Mouse (Mus musculus): ENCODE data around the gene Ahdc1. TPM values are rescaled to one million over a fixed set of nuclear protein-coding genes. Genes with fewer than 3 reads are reported as not detected.

Gene Ahdc1
- polyA plus RNA-seq, 1 experiment from 2014 or later: 10.5 TPM

- Histone ChIP-seq H3K36me3 (ENCODE audit: control insufficient read depth, insufficient read depth, low read length) (peaks cover 3% of the 10 kb centered on the region; the same call in 1 of the 2 replicates), H3K27ac (replicated peaks; ENCODE audit: low read depth, low read length) (peak overlapping the region; percentile 47), H3K9me3 (ENCODE audit: control insufficient read depth, low read length) (no peaks in the 10 kb centered on the region), H3K4me2 (ENCODE audit: low read depth, severe bottlenecking) (no peak overlapping the region), H3K27me3 (ENCODE audit: control insufficient read depth, insufficient read depth, low read length) (no peaks in the 10 kb centered on the region), H3K4me3 (ENCODE audit: low read depth, low read length) (no peak overlapping the region), H3K9ac (ENCODE audit: low read length) (peak overlapping the region; percentile 12; the same call in 1 of the 2 replicates), H3K4me1 (ENCODE audit: control insufficient read depth, insufficient read depth, low read length) (peaks cover 92% of the 10 kb centered on the region)
- DNase-seq (ENCODE audit: low spot score) (no peak), ATAC-seq (ENCODE audit: insufficient number of reproducible peaks, low FRiP score, low TSS enrichment, low read depth) (no peak)
- WGBS: 67% methylated on average over 19 of the region's 19 CpGs
Measured at GRCm38 (mm10) chr4:133049071-133049920, 38.2 kb downstream of the Ahdc1 start.

DNA sequence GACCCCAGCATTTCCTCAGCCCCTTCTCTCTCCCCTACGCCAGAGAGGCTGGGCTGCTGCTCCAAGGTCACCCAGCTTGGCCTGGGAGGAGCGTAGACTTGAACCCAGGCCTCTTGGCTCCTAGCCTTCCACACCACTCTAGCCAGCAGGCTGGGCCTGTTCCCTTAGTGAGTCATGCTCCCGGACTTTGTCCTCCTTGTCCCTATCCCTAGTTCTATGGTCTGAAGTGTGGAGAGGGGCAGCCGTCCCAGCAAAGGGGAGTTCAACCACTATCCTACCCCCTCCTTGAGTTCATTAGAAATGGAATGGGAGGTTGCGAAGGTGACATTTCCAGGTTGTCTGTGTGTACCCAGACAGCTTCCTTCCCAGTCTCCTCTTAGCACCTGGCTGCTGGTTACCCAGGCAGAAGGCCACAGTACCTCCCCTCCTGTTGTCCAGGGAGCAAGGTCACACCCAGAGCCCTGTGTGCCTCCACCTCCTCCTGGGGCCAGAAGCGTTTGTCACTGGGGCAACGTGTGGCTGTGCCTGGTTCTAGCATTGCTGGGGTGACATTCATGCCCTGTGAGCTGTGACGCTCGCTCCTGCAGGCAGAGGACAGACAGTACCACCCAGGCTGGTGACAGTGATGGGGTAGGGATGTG is 39.3 kb downstream of the Ahdc1 start:
- WGBS: 66% methylated on average over 9 of the region's 9 CpGs
- ATAC-seq (ENCODE audit: insufficient number of reproducible peaks, low FRiP score, low TSS enrichment, low read depth): no peak
- DNase-seq (ENCODE audit: low spot score): no peak
- Histone ChIP-seq H3K36me3 (ENCODE audit: control insufficient read depth, insufficient read depth, low read length) (peaks cover 3% of the 10 kb centered on the region; the same call in 1 of the 2 replicates), H3K27me3 (ENCODE audit: control insufficient read depth, insufficient read depth, low read length) (no peaks in the 10 kb centered on the region), H3K4me2 (ENCODE audit: low read depth, severe bottlenecking) (no peak overlapping the region), H3K27ac (replicated peaks; ENCODE audit: low read depth, low read length) (no peak overlapping the region), H3K9ac (ENCODE audit: low read length) (no peak overlapping the region), H3K9me3 (ENCODE audit: control insufficient read depth, low read length) (no peaks in the 10 kb centered on the region), H3K4me1 (ENCODE audit: control insufficient read depth, insufficient read depth, low read length) (peaks cover 90% of the 10 kb centered on the region), H3K4me3 (ENCODE audit: low read depth, low read length) (no peak overlapping the region)

GRCm38 (mm10) chr4:133050837-133051549 is 39.9 kb downstream of the Ahdc1 start:
- H3K27ac ChIP-seq (replicated peaks; ENCODE audit: low read depth, low read length): peak overlapping the region; percentile 83; the same call in 1 of the 2 replicates
- H3K9ac ChIP-seq (ENCODE audit: low read length): peak overlapping the region; percentile 17; the same call in 1 of the 2 replicates
- no peak overlapping the region; the same call in 1 of the 2 replicates for H3K4me2 ChIP-seq (ENCODE audit: low read depth, severe bottlenecking)
- H3K27me3 ChIP-seq (ENCODE audit: control insufficient read depth, insufficient read depth, low read length): no peaks in the 10 kb centered on the region
- H3K4me3 ChIP-seq (ENCODE audit: low read depth, low read length): no peak overlapping the region
- peaks cover 3% of the 10 kb centered on the region; the same call in 1 of the 2 replicates for H3K36me3 ChIP-seq (ENCODE audit: control insufficient read depth, insufficient read depth, low read length)
- DNase-seq (ENCODE audit: low spot score) (no peak), ATAC-seq (ENCODE audit: insufficient number of reproducible peaks, low FRiP score, low TSS enrichment, low read depth) (no peak)
- no peaks in the 10 kb centered on the region for H3K9me3 ChIP-seq (ENCODE audit: control insufficient read depth, low read length)
- peaks cover 90% of the 10 kb centered on the region for H3K4me1 ChIP-seq (ENCODE audit: control insufficient read depth, insufficient read depth, low read length)
- WGBS: 90% methylated on average over 6 of the region's 6 CpGs

- Histone ChIP-seq H3K4me3 (ENCODE audit: low read depth, low read length) (no peak overlapping the region; the same call in 1 of the 2 replicates), H3K27me3 (ENCODE audit: control insufficient read depth, insufficient read depth, low read length) (no peaks in the 10 kb centered on the region), H3K27ac (replicated peaks; ENCODE audit: low read depth, low read length) (peak overlapping the region; percentile 83), H3K4me1 (ENCODE audit: control insufficient read depth, insufficient read depth, low read length) (peaks cover 89% of the 10 kb centered on the region), H3K9ac (ENCODE audit: low read length) (peak overlapping the region; percentile 40), H3K9me3 (ENCODE audit: control insufficient read depth, low read length) (no peaks in the 10 kb centered on the region), H3K4me2 (ENCODE audit: low read depth, severe bottlenecking) (peak overlapping the region; percentile 31), H3K36me3 (ENCODE audit: control insufficient read depth, insufficient read depth, low read length) (peaks cover 3% of the 10 kb centered on the region; the same call in 1 of the 2 replicates)
- DNase-seq (ENCODE audit: low spot score) (no peak), ATAC-seq (ENCODE audit: insufficient number of reproducible peaks, low FRiP score, low TSS enrichment, low read depth) (no peak)
- 30% methylated on average over 14 of the region's 14 CpGs for WGBS
Measured at GRCm38 (mm10) chr4:133051550-133051865, 40.4 kb downstream of the Ahdc1 start.

DNA sequence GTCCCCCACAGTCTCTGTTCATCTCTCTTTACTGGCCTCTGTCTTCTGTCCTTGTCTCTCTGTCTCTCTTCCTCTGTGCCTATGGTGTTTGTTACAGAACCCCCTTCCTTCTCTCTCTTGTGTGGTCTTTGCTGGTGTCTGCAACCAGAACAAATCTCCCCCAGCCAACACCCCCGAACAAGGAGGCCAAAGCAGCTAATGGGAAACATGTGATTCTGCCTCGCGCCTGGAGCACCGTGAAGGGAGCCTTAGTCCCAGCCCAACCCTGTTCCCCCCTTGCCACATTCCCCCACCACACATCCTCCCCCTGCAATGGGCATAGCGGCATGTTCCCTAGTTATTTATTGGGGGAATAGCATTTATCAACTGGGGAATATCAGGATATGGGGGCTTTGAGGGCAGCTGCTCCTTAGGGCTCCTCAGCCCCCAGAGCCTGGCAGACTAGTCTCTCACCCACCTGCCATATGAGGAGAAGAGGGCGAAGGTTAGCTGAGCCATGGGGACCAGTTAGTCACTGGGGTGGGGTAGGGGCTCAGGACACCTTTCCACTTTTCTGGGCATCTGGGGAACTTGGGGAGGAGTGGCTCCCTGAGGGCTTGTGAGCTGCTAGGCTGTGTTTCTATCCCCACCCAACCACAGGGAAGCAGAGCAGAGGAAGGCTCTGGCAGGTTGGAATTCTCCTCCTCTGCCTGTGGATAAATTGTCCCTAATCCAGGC is 41.1 kb downstream of the Ahdc1 start:
- peaks cover 82% of the 10 kb centered on the region for H3K4me1 ChIP-seq (ENCODE audit: control insufficient read depth, insufficient read depth, low read length)
- 14% methylated on average over 6 of the region's 6 CpGs for WGBS
- peaks cover 3% of the 10 kb centered on the region; the same call in 1 of the 2 replicates for H3K36me3 ChIP-seq (ENCODE audit: control insufficient read depth, insufficient read depth, low read length)
- DNase-seq (ENCODE audit: low spot score) (peak; percentile 55), ATAC-seq (ENCODE audit: insufficient number of reproducible peaks, low FRiP score, low TSS enrichment, low read depth) (no peak)
- peak overlapping the region; percentile 31; the same call in 1 of the 2 replicates for H3K4me2 ChIP-seq (ENCODE audit: low read depth, severe bottlenecking)
- peak overlapping the region; percentile 83 for H3K27ac ChIP-seq (replicated peaks; ENCODE audit: low read depth, low read length)
- no peaks in the 10 kb centered on the region for H3K27me3 ChIP-seq (ENCODE audit: control insufficient read depth, insufficient read depth, low read length)
- H3K4me3 ChIP-seq (ENCODE audit: low read depth, low read length): no peak overlapping the region; the same call in 1 of the 2 replicates
- H3K9ac ChIP-seq (ENCODE audit: low read length): peak overlapping the region; percentile 40
- no peaks in the 10 kb centered on the region for H3K9me3 ChIP-seq (ENCODE audit: control insufficient read depth, low read length)

DNA sequence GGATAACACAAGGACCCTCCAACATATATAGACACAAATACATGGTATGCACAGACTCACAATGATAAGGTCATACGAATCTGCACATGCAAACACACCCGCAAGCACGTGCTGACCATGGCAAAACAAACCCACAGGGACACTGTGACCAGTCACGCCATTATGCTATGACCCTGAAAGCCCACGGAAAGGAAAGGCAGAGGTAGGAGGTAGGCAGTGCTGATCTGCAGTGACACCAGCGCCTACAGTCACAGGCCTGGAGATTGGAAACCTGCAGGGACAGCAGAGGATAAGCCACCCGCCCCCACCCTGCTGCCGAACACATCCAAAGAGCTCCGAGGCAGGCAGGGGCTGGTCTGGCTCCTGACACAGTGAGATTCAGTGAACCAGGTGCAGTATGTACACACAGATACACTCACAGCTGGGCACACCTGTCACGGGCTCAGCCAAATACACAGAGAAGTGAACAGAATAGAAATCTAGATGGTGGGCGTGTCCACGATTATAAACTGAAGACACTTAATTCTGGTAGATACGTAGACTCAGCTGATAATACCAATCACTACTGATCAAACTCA is 42.0 kb downstream of the Ahdc1 start:
- Histone ChIP-seq H3K9me3 (ENCODE audit: control insufficient read depth, low read length) (no peaks in the 10 kb centered on the region), H3K27me3 (ENCODE audit: control insufficient read depth, insufficient read depth, low read length) (no peaks in the 10 kb centered on the region), H3K4me3 (ENCODE audit: low read depth, low read length) (no peak overlapping the region), H3K4me2 (ENCODE audit: low read depth, severe bottlenecking) (peak overlapping the region; percentile 12; the same call in 1 of the 2 replicates), H3K27ac (replicated peaks; ENCODE audit: low read depth, low read length) (peak overlapping the region; percentile 59; the same call in 1 of the 2 replicates), H3K4me1 (ENCODE audit: control insufficient read depth, insufficient read depth, low read length) (peaks cover 75% of the 10 kb centered on the region), H3K9ac (ENCODE audit: low read length) (no peak overlapping the region), H3K36me3 (ENCODE audit: control insufficient read depth, insufficient read depth, low read length) (peaks cover 3% of the 10 kb centered on the region; the same call in 1 of the 2 replicates)
- ATAC-seq (ENCODE audit: insufficient number of reproducible peaks, low FRiP score, low TSS enrichment, low read depth) (no peak), DNase-seq (ENCODE audit: low spot score) (no peak)
- WGBS: 88% methylated on average over 13 of the region's 13 CpGs

DNA sequence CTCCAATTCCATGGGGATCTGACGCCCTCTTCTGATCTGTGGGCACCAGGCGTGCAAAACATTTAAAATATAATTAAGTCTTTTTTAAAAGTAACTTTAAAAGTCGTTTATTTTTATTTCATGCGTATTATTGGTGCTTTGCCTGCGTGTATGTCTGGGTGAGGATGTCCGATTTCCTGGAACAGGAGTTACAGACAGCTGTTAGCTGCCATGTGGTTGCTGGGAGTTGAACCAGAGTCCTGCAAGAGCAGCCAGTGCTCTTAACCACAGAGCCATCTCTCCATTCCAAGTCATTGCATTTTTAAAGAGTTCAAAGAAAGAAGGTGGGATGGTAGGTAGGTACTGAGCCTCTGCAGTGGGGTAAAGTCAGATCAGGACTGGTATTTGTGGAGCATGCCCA is 43.5 kb downstream of the Ahdc1 start:
- Histone ChIP-seq H3K36me3 (ENCODE audit: control insufficient read depth, insufficient read depth, low read length) (peaks cover 7% of the 10 kb centered on the region), H3K4me2 (ENCODE audit: low read depth, severe bottlenecking) (no peak overlapping the region), H3K4me1 (ENCODE audit: control insufficient read depth, insufficient read depth, low read length) (peaks cover 76% of the 10 kb centered on the region), H3K9ac (ENCODE audit: low read length) (peak overlapping the region; percentile 9; the same call in 1 of the 2 replicates), H3K4me3 (ENCODE audit: low read depth, low read length) (no peak overlapping the region), H3K27me3 (ENCODE audit: control insufficient read depth, insufficient read depth, low read length) (no peaks in the 10 kb centered on the region), H3K27ac (replicated peaks; ENCODE audit: low read depth, low read length) (0 out of 2 replicates have a peak overlapping the region, but pooled peaks have one; percentile 18), H3K9me3 (ENCODE audit: control insufficient read depth, low read length) (no peaks in the 10 kb centered on the region)
- WGBS: 80% methylated on average over 6 of the region's 6 CpGs
- DNase-seq (ENCODE audit: low spot score) (no peak), ATAC-seq (ENCODE audit: insufficient number of reproducible peaks, low FRiP score, low TSS enrichment, low read depth) (no peak)

All from limb, embryonic 11.5 days (tissue).